Mouse (Mus musculus) forebrain, embryonic 16.5 days (tissue): ENCODE results near the gene Olfr648. TPM values are rescaled to one million over a fixed set of nuclear protein-coding genes. Genes with fewer than 3 reads are reported as not detected.

Experiments used
- ATAC-seq: fragments of 200-750 bp; cut with Nextera tagmentation; 2 replicates; pipeline ENCODE4 v1.8.0; 2017; ENCODE audit warnings: mild to moderate bottlenecking, moderate library complexity
- H3K27ac ChIP-seq: fragments of 300-500 bp; sonication (generic); 2 replicates; pipeline ENCODE4 v1.5.1; 2014; ENCODE audit warnings: low read length, control low read depth
- H3K27me3 ChIP-seq: fragments of 300-500 bp; sonication (generic); replicated peaks from 2 replicates; pipeline ENCODE4 v1.6.1; 2014; ENCODE audit warnings: low read length; ENCODE audit not compliant: control insufficient read depth, insufficient read depth
- H3K36me3 ChIP-seq: fragments of 300-500 bp; sonication (generic); 2 replicates; pipeline ENCODE4 v1.6.1; 2014; ENCODE audit not compliant: control insufficient read depth, insufficient read depth
- H3K4me1 ChIP-seq: fragments of 300-500 bp; sonication (generic); replicated peaks from 2 replicates; pipeline ENCODE4 v1.6.1; 2014; ENCODE audit warnings: low read length; ENCODE audit not compliant: control insufficient read depth, insufficient read depth
- H3K4me2 ChIP-seq: fragments of 300-500 bp; sonication (generic); 2 replicates; pipeline ENCODE4 v1.6.1; 2014; ENCODE audit warnings: mild to moderate bottlenecking, low read length, control low read depth
- H3K4me3 ChIP-seq: fragments of 300-500 bp; sonication (generic); replicated peaks from 2 replicates; pipeline ENCODE4 v1.5.1; 2014; ENCODE audit warnings: mild to moderate bottlenecking, low read length, control low read depth
- H3K9ac ChIP-seq: fragments of 300-500 bp; sonication (generic); replicated peaks from 2 replicates; pipeline ENCODE4 v1.6.1; 2014; ENCODE audit warnings: low read depth, low read length, control low read depth
- H3K9me3 ChIP-seq: fragments of 300-500 bp; sonication (generic); 2 replicates; pipeline ENCODE4 v1.6.1; 2016; ENCODE audit warnings: low read length; ENCODE audit not compliant: control insufficient read depth
- WGBS: fragments of 180-500 bp; shearing (Covaris S2); extraction: QIAGEN DNeasy Blood & Tissue Kit; methylation state at CpG from one replicate; pipeline ENCODE4 v1.1.7; 2014; 5-methylcytosine and 5-hydroxymethylcytosine counted together
- polyA plus RNA-seq: library from polyadenylated mRNA; unstranded; fragments of >200 nt; fragmentation: Nextera tagmentation; extraction: Ambion mirVana; gene quantifications from 2 replicates; pipeline ENCODE4 v1.2.1, GENCODE M21; 2015

The Olfr648 gene
- 0.45 and 0.81 TPM in 2 replicates for polyA plus RNA-seq

GRCm38 (mm10) chr7:104183292-104183691 lies at the start of gene Olfr648:
Gene Olfr648 (minus strand): TSS chr7:104183392.
- Histone ChIP-seq H3K9ac (no peak within 1 kb of the TSS), H3K4me2 (no peak within 1 kb of the TSS), H3K27ac (no peak within 1 kb of the TSS), H3K36me3 (no peaks in the 10 kb centered on the region), H3K4me1 (no peaks in the 10 kb centered on the region), H3K4me3 (no peak within 1 kb of the TSS), H3K9me3 (no peaks in the 10 kb centered on the region), H3K27me3 (no peaks in the 10 kb centered on the region)
- no peak for ATAC-seq
- 93% methylated on average over 2 of the region's 2 CpGs for WGBS

DNA sequence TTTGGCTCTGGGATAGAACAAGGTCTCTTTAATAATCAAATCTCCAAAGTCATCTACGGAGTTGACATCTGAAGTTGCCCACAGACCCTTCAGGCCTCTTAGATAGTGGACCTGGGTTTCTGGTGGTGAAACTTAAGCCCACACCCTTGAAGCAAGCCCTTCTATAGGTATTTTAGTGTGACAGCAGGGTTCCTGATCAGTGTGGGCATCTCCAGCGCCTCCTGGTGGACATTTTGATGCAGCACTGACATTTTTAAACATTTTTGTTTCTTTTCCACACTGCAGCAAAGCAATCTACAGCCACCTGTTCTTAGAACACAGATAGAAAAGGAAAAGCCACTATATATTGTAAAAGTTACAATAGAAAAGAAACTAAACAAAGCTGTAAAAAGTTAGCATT lies 48.0 kb upstream of the Olfr648 start:
- no peak for ATAC-seq
- WGBS = 39% methylated on average over 2 of the region's 2 CpGs
- H3K27ac ChIP-seq = no peak overlapping the region

DNA sequence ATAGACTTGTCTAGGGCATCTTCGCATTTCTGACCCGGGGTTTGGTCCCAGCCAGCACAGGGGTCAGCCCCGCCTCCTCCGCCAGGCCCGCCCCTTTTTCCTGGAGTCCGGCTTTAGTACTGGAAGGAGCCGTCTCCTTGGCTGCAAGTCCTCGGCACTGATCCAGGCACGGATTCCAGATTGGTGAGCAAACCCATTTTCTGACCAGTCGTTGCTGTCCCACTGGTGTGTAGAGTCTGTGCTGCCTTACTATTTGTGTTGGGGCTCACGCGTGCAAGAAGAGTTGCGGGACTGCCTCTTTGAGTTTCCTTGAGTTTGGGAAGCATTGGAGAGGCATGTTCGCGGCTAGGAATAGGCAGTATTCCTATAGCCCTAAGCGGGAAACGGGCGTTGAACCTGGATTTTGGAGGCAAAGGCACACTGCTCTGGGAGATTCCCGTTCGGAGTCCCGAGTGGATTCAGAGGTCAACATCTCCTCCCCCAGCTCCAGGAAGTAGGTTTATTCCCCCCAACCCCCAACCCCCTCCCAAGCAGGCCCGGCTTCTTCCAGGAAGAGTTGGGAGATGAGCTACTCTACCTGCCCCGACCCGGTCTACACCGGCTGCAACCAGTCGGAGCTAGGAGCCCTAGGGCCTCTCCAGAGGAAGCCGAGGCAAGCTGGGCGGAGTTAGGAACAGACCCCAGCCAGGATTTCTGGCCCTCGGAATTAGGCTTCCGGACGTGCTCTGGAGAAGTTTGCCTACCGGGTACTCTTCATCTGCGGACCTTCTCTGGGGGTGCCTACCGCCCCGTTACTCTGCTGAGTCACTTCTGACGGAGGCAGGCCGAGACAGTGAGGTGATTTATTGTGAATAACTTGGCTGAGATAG lies 35.7 kb upstream of the Olfr648 start, which contains the start of gene Trim6:
Gene Trim6, plus strand, starts transcription at position 93 of the 869 bp plus-strand sequence.
- H3K4me2 ChIP-seq = peak within 1 kb of the TSS; percentile 45
- H3K27me3 ChIP-seq = no peaks in the 10 kb centered on the region
- H3K4me1 ChIP-seq = peaks cover 8% of the 10 kb centered on the region
- peak; percentile 47; the same call in 1 of the 2 replicates for ATAC-seq
- 3% methylated on average over 37 of the region's 37 CpGs for WGBS
- H3K9me3 ChIP-seq = no peaks in the 10 kb centered on the region
- no peak within 1 kb of the TSS for H3K27ac ChIP-seq
- no peaks in the 10 kb centered on the region for H3K36me3 ChIP-seq
- H3K4me3 ChIP-seq = peak within 1 kb of the TSS; percentile 21
- no peak within 1 kb of the TSS for H3K9ac ChIP-seq

More for the DNA sequence above, 48.0 kb upstream of the Olfr648 start:
- Histone ChIP-seq H3K36me3 (no peaks in the 10 kb centered on the region), H3K27me3 (no peaks in the 10 kb centered on the region), H3K4me3 (no peak overlapping the region), H3K9me3 (no peaks in the 10 kb centered on the region), H3K4me1 (no peaks in the 10 kb centered on the region), H3K4me2 (no peak overlapping the region), H3K9ac (no peak overlapping the region)

- Histone ChIP-seq H3K27me3 (no peaks in the 10 kb centered on the region), H3K4me1 (peaks cover 8% of the 10 kb centered on the region), H3K27ac (no peak overlapping the region), H3K4me3 (no peak overlapping the region), H3K36me3 (no peaks in the 10 kb centered on the region), H3K4me2 (no peak overlapping the region), H3K9me3 (no peaks in the 10 kb centered on the region), H3K9ac (no peak overlapping the region)
- no peak for ATAC-seq
- 87% methylated on average over 2 of the region's 2 CpGs for WGBS
Observed at GRCm38 (mm10) chr7:104217881-104218280, 34.7 kb upstream of the Olfr648 start.

DNA sequence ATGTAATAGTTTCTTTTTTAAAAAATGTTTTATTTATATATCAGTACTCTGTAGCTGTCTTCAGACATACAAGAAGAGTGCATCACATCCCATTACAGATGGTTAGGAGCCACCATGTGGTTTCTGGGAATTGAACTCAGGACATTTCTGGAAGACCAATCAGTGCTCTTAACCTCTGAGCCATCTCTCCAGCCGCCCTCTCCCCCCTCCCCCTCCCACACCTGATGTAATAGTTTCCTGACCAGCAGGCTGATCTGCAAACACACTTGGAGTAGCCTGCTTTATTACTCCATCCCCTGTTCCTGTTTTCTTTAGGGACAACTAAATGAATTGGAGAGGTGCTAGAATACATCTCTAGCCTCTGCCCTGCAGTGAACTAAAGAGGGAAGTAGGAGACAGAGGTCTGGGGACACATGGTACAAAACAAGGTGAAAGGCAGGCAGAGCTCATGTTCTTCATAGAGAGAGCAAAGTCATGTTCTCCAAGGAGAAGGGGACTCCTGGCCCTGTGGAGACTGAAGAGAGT lies 32.9 kb upstream of the Olfr648 start:
- no peaks in the 10 kb centered on the region for H3K27me3 ChIP-seq
- no peak overlapping the region for H3K4me2 ChIP-seq
- peaks cover 8% of the 10 kb centered on the region for H3K4me1 ChIP-seq
- WGBS = 83% methylated on average over 1 of the region's 1 CpGs
- H3K9me3 ChIP-seq = no peaks in the 10 kb centered on the region
- no peaks in the 10 kb centered on the region for H3K36me3 ChIP-seq
- no peak overlapping the region for H3K4me3 ChIP-seq
- no peak for ATAC-seq
- no peak overlapping the region for H3K9ac ChIP-seq
- H3K27ac ChIP-seq = no peak overlapping the region

- Histone ChIP-seq H3K4me2 (no peak overlapping the region), H3K27ac (no peak overlapping the region), H3K27me3 (no peaks in the 10 kb centered on the region), H3K4me1 (no peaks in the 10 kb centered on the region), H3K9ac (no peak overlapping the region), H3K36me3 (no peaks in the 10 kb centered on the region), H3K4me3 (no peak overlapping the region), H3K9me3 (no peaks in the 10 kb centered on the region)
- ATAC-seq = no peak
- WGBS = 93% methylated on average over 7 of the region's 7 CpGs
Observed at GRCm38 (mm10) chr7:104206197-104206596, 23.0 kb upstream of the Olfr648 start.

GRCm38 (mm10) chr7:104199822-104200221 lies 16.6 kb upstream of the Olfr648 start:
- no peak for ATAC-seq
- no peak overlapping the region for H3K27ac ChIP-seq
- no peaks in the 10 kb centered on the region for H3K36me3 ChIP-seq
- 13% methylated on average over 5 of the region's 5 CpGs for WGBS
- no peaks in the 10 kb centered on the region for H3K9me3 ChIP-seq
- H3K4me2 ChIP-seq = no peak overlapping the region
- H3K9ac ChIP-seq = no peak overlapping the region
- no peak overlapping the region for H3K4me3 ChIP-seq
- no peaks in the 10 kb centered on the region for H3K27me3 ChIP-seq
- H3K4me1 ChIP-seq = no peaks in the 10 kb centered on the region

- no peaks in the 10 kb centered on the region for H3K4me1 ChIP-seq
- 92% methylated on average over 6 of the region's 6 CpGs for WGBS
- no peak within 1 kb of the TSS for H3K4me2 ChIP-seq
- no peaks in the 10 kb centered on the region for H3K9me3 ChIP-seq
- no peak within 1 kb of the TSS for H3K27ac ChIP-seq
- no peak within 1 kb of the TSS for H3K9ac ChIP-seq
- H3K4me3 ChIP-seq = no peak within 1 kb of the TSS
- H3K36me3 ChIP-seq = no peaks in the 10 kb centered on the region
- ATAC-seq = no peak
- H3K27me3 ChIP-seq = no peaks in the 10 kb centered on the region
Observed at GRCm38 (mm10) chr7:104195885-104196284, 12.7 kb upstream of the Olfr648 start, which contains the start of gene Olfr649. Gene Olfr649 (minus strand): TSS chr7:104195985.

GRCm38 (mm10) chr7:104191275-104191674 lies 8.1 kb upstream of the Olfr648 start:
- no peaks in the 10 kb centered on the region for H3K27me3 ChIP-seq
- 56% methylated on average over 9 of the region's 9 CpGs for WGBS
- ATAC-seq = no peak
- no peak overlapping the region for H3K27ac ChIP-seq
- no peak overlapping the region for H3K9ac ChIP-seq
- H3K9me3 ChIP-seq = no peaks in the 10 kb centered on the region
- no peak overlapping the region for H3K4me2 ChIP-seq
- H3K4me3 ChIP-seq = no peak overlapping the region
- no peaks in the 10 kb centered on the region for H3K4me1 ChIP-seq
- no peaks in the 10 kb centered on the region for H3K36me3 ChIP-seq
